14 mouse cellular contexts compared by ENCODE assay signal in genomic region chr8:54537285-54537684, GRCm38 (mm10). TPM values are rescaled to one million over a fixed set of nuclear protein-coding genes. Genes with fewer than 3 reads are reported as not detected.
DNase-seq lines count a peak whose midpoint lies in the region; ATAC-seq and TF ChIP-seq lines count a peak whose summit lies in the region.
"Had no signal": no experiment of that assay in that cellular context is flagged by ENCODE, and none has a peak within 500 bp of the region (broad histone marks: within the 10 kb centered on the region; RNA-seq: fewer than 3 reads in every experiment).

No protein-coding gene starts in this region.

- no peak for TF ChIP-seq POLR2A in heart, adult 2 months (IDR thresholded peaks at IDR 0.05; ENCODE audit: insufficient read depth, low read depth, low read length)
- no peak for TF ChIP-seq POLR2A in brain, embryonic 14.5 days (IDR thresholded peaks at IDR 0.05; ENCODE audit: borderline replicate concordance, extremely low read depth, insufficient read depth, insufficient read length, poor library complexity, severe bottlenecking)

- H3K4me3 ChIP-seq in heart, adult 2 months = no peak overlapping the region
- H3K4me3 ChIP-seq in heart, embryonic 10.5 days = no peak overlapping the region
- H3K4me3 ChIP-seq in midbrain, embryonic 12.5 days = no peak overlapping the region
- H3K4me3 ChIP-seq in midbrain, embryonic 11.5 days (ENCODE audit: low read depth, low read length) = no peak overlapping the region
- H3K4me3 ChIP-seq: myocyte; stomach, embryonic 15.5 days had no signal

- H3K79me2 ChIP-seq in heart, adult 2 months (replicated peaks; ENCODE audit: control insufficient read depth, insufficient read depth, low read length) = no peaks in the 10 kb centered on the region

- H3K27me3 ChIP-seq in heart, adult 2 months (ENCODE audit: control insufficient read depth, insufficient read depth, low read length) = no peaks in the 10 kb centered on the region
- H3K27me3 ChIP-seq in heart, embryonic 10.5 days (ENCODE audit: insufficient read depth, poor library complexity, severe bottlenecking) = no peaks in the 10 kb centered on the region
- no peaks in the 10 kb centered on the region for H3K27me3 ChIP-seq in midbrain, embryonic 12.5 days
- H3K27me3 ChIP-seq in midbrain, embryonic 11.5 days (ENCODE audit: control insufficient read depth, insufficient read depth, low read length) = no peaks in the 10 kb centered on the region; the same call in 1 of the 2 replicates
- H3K27me3 ChIP-seq: stomach, embryonic 15.5 days had no signal

- H3K9ac ChIP-seq in heart, adult 2 months (ENCODE audit: low read depth, low read length) = no peak overlapping the region
- no peak overlapping the region for H3K9ac ChIP-seq in midbrain, embryonic 12.5 days (replicated peaks)
- no peak overlapping the region for H3K9ac ChIP-seq in midbrain, embryonic 11.5 days (ENCODE audit: low read length)
- H3K9ac ChIP-seq: stomach, embryonic 15.5 days had no signal

- no peaks in the 10 kb centered on the region for H3K4me1 ChIP-seq in heart, adult 2 months (ENCODE audit: control insufficient read depth, insufficient read depth, low read length)
- H3K4me1 ChIP-seq in heart, embryonic 10.5 days = no peaks in the 10 kb centered on the region
- H3K4me1 ChIP-seq in midbrain, embryonic 12.5 days = no peaks in the 10 kb centered on the region
- H3K4me1 ChIP-seq in midbrain, embryonic 11.5 days (ENCODE audit: control insufficient read depth, insufficient read depth, low read length) = no peaks in the 10 kb centered on the region
- H3K4me1 ChIP-seq: stomach, embryonic 15.5 days had no signal

- DNase-seq in heart, adult 2 months = no peak
- no peak for DNase-seq in heart, embryonic 10.5 days (ENCODE audit: low spot score)
- DNase-seq in midbrain, embryonic 11.5 days (ENCODE audit: low spot score, missing footprints) = no peak
- DNase-seq in brain, embryonic 14.5 days (ENCODE audit: low read depth) = peak; percentile 28
- peak; percentile 21 for DNase-seq in retina, postnatal 1 day
- no peak for DNase-seq in adrenal gland, postnatal 36 days
- no peak for DNase-seq in right cerebral cortex, adult 2 months (ENCODE audit: low spot score in 2 of 2)
- DNase-seq: adrenal gland, postnatal 14 days; cerebellum, postnatal 25 days; layer of hippocampus, adult 9-11 months had no signal

- H3K9me3 ChIP-seq in heart, embryonic 10.5 days = no peaks in the 10 kb centered on the region
- 0 out of 2 replicates have a peak, but pooled peaks cover 4% of the 10 kb centered on the region for H3K9me3 ChIP-seq in midbrain, embryonic 12.5 days
- no peaks in the 10 kb centered on the region for H3K9me3 ChIP-seq in midbrain, embryonic 11.5 days (ENCODE audit: control insufficient read depth, low read length)
- H3K9me3 ChIP-seq: G1E; stomach, embryonic 15.5 days had no signal

- WGBS in heart, adult 2 months = 84% methylated on average over 3 of the region's 3 CpGs
- 85% methylated on average over 3 of the region's 3 CpGs for WGBS in heart, embryonic 10.5 days
- 93% methylated on average over 3 of the region's 3 CpGs for WGBS in midbrain, embryonic 12.5 days
- WGBS in midbrain, embryonic 11.5 days = 92% methylated on average over 3 of the region's 3 CpGs

- H3K36me3 ChIP-seq in heart, adult 2 months (ENCODE audit: control insufficient read depth, insufficient read depth, low read length) = no peaks in the 10 kb centered on the region
- no peaks in the 10 kb centered on the region for H3K36me3 ChIP-seq in heart, embryonic 10.5 days
- H3K36me3 ChIP-seq in midbrain, embryonic 12.5 days = no peaks in the 10 kb centered on the region
- no peaks in the 10 kb centered on the region for H3K36me3 ChIP-seq in midbrain, embryonic 11.5 days (ENCODE audit: control insufficient read depth, insufficient read depth, low read length)
- H3K36me3 ChIP-seq: stomach, embryonic 15.5 days had no signal

- no peak for TF ChIP-seq EP300 in heart, adult 2 months (IDR thresholded peaks at IDR 0.05; ENCODE audit: insufficient read depth, low read depth, low read length)

- H3K4me2 ChIP-seq in midbrain, embryonic 12.5 days (replicated peaks) = no peak overlapping the region
- no peak overlapping the region for H3K4me2 ChIP-seq in midbrain, embryonic 11.5 days
- H3K4me2 ChIP-seq: stomach, embryonic 15.5 days had no signal

- peak; percentile 73 for TF ChIP-seq CTCF in heart, adult 2 months (IDR thresholded peaks at IDR 0.05)
- 0 out of 2 replicates have a peak, but pooled peaks have one; percentile 9 for TF ChIP-seq CTCF in brain, embryonic 14.5 days (IDR thresholded peaks at IDR 0.05; ENCODE audit: borderline replicate concordance, extremely low read depth, insufficient read depth, insufficient read length)

- H3K27ac ChIP-seq in heart, adult 2 months = no peak overlapping the region
- no peak overlapping the region for H3K27ac ChIP-seq in heart, embryonic 10.5 days
- H3K27ac ChIP-seq in midbrain, embryonic 12.5 days (replicated peaks) = no peak overlapping the region
- H3K27ac ChIP-seq in midbrain, embryonic 11.5 days (ENCODE audit: low read depth, low read length) = no peak overlapping the region
- H3K27ac ChIP-seq: stomach, embryonic 15.5 days had no signal

- intact Hi-C loops in heart, adult 2 months (cut with DNase I) = loop anchor here (1.0 to 5.0 kb wide), 2 partner anchors 75 to 123 kb away; no protein-coding TSS in a partner anchor

- peak; percentile 19; the same call in 1 of the 2 replicates for ATAC-seq in midbrain, embryonic 12.5 days (ENCODE audit: low FRiP score, low read depth)
- no peak for ATAC-seq in midbrain, embryonic 11.5 days (ENCODE audit: low FRiP score)

RNA-seq across cellular contexts. Expression of gene Spcs3, which starts 7.5 kb away (rescaled TPM):
- total RNA-seq in heart, adult 2 months (2021) = 10 to 100 TPM; 44.8 to 56.8 TPM
- polyA plus RNA-seq in heart, adult 2 months (2012; rRNA removed) = 11.2 and 26.9 TPM in 2 replicates
- polyA plus RNA-seq in heart, embryonic 10.5 days (2016; fragmentation: Nextera tagmentation; extraction: Ambion mirVana) = 94.8 and 96.7 TPM in 2 replicates
- 76.5 and 79.0 TPM in 2 replicates for polyA plus RNA-seq in midbrain, embryonic 12.5 days (2016; fragmentation: Nextera tagmentation; extraction: Ambion mirVana)
- 81.7 and 92.9 TPM in 2 replicates for polyA plus RNA-seq in midbrain, embryonic 11.5 days (2014; fragmentation: Nextera tagmentation; extraction: Ambion mirVana)
- polyA plus RNA-seq in brain, embryonic 14.5 days (2012; rRNA removed) = 22.6 and 26.9 TPM in 2 replicates
- 10 to 100 TPM; 42.4 to 63.3 TPM for total RNA-seq in adrenal gland, postnatal 36 days (2021)

RNA-seq across cellular contexts. Expression of gene Asb5, which starts 7.9 kb away (rescaled TPM):
- total RNA-seq in heart, adult 2 months (2021) = 10 to 100 TPM; 18.6 to 22.6 TPM
- polyA plus RNA-seq in heart, adult 2 months (2012; rRNA removed) = 25.4 and 54.8 TPM in 2 replicates
- polyA plus RNA-seq in heart, embryonic 10.5 days (2016; fragmentation: Nextera tagmentation; extraction: Ambion mirVana) = 5.0 and 6.8 TPM in 2 replicates
- polyA plus RNA-seq in midbrain, embryonic 12.5 days (2016; fragmentation: Nextera tagmentation; extraction: Ambion mirVana) = 5.8 and 6.6 TPM in 2 replicates
- polyA plus RNA-seq in midbrain, embryonic 11.5 days (2014; fragmentation: Nextera tagmentation; extraction: Ambion mirVana) = 4.5 and 5.9 TPM in 2 replicates
- polyA plus RNA-seq in brain, embryonic 14.5 days (2012; rRNA removed) = 1.6 and 2.0 TPM in 2 replicates
- under 1 TPM in 1 of 2 experiments, not detected in 1; 0.69 TPM for total RNA-seq in adrenal gland, postnatal 36 days (2021)
- total RNA-seq: adrenal gland, postnatal 14 days had no signal
- polyA plus RNA-seq: G1E had no signal

Comparison
In these comparisons a context has a peak if more than half of its experiments do, and no peak if none do; other contexts are left out.
1. DNase-seq: peak in brain, embryonic 14.5 days (single experiment) and retina, postnatal 1 day (single experiment); none in heart, adult 2 months (0 of 2), heart, embryonic 10.5 days (single experiment), midbrain, embryonic 11.5 days (single experiment), adrenal gland, postnatal 36 days (0 of 2) and right cerebral cortex, adult 2 months (0 of 2).